Mouse (Mus musculus): ENCODE data around the gene Yjefn3.

DNA sequence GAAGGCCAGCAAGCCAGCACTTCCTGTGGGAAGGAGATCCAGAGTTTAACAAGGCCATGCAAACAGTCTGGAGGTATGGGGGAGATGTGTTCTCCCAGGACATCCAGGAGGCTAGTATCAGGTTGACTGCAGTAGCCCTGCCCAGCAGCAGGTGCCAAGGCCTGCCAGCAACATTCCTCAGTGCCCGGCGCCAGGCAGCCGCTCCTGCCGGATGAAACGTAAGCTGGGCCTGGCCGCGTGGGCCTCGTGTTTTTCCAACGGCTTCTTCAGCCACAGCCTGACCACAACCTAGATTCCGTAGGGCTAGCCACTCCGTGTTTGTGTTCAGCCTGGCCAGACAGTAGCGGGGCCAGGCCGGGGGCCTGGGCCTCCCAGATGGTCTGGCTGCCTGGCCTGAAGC is 27.9 kb downstream of the Yjefn3 start:
- TF ChIP-seq CTCF (IDR thresholded peaks at IDR 0.05) (no peak), EP300 (IDR thresholded peaks at IDR 0.05; ENCODE audit: insufficient read depth, low read depth, low read length) (no peak), POLR2A (IDR thresholded peaks at IDR 0.05; ENCODE audit: insufficient read depth, low read depth, low read length) (no peak)
